ENCODE assay signal across 13 mouse cellular contexts in the genomic region with DNA sequence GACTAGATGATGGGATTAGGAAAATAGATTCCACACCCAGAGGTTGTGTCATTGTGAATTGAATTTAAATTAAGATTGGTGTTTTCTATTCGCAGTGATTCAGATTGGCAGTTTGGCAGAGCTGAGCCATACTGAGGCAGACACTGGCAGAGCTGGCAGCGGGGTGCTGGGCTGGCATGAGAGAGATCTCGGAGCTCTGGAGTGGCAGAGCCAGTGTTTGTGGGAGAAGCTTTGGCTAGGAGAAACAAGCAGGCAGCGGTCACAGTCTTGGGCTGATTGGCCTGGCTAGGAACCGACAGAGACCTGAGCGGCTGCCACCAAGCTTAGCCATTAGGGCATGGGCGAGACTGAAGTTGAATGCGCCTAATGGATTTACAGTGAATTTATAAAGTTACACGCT.
"Had no signal": no experiment of that assay in that cellular context is flagged by ENCODE, and none has a peak within 500 bp of the region (broad histone marks: within the 10 kb centered on the region; RNA-seq: fewer than 3 reads in every experiment).

No protein-coding gene starts in this region.

- H3K9ac ChIP-seq: liver, embryonic 15.5 days; midbrain, embryonic 13.5 days; neural tube, embryonic 12.5 days had no signal

- DNase-seq: kidney, postnatal 25 days; layer of hippocampus, adult 9-11 months; lung, adult 2 months; lung, postnatal 36 days; right cerebral cortex, postnatal 25 days; thymus, postnatal 14 days had no signal

- ATAC-seq: lung, postnatal 0 days; midbrain, embryonic 13.5 days had no signal

- H3K4me1 ChIP-seq: limb, embryonic 10.5 days; liver, embryonic 15.5 days; midbrain, embryonic 13.5 days; neural tube, embryonic 12.5 days had no signal

- H3K27ac ChIP-seq: limb, embryonic 10.5 days; liver, embryonic 15.5 days; midbrain, embryonic 13.5 days; neural tube, embryonic 12.5 days; stomach, postnatal 0 days had no signal

- H3K36me3 ChIP-seq: limb, embryonic 10.5 days; liver, embryonic 15.5 days; midbrain, embryonic 13.5 days; neural tube, embryonic 12.5 days had no signal

- H3K4me3 ChIP-seq: limb, embryonic 10.5 days; liver, embryonic 15.5 days; midbrain, embryonic 13.5 days; neural tube, embryonic 12.5 days had no signal

- H3K4me2 ChIP-seq: liver, embryonic 11.5 days; liver, embryonic 15.5 days; midbrain, embryonic 13.5 days; neural tube, embryonic 12.5 days had no signal

- H3K9me3 ChIP-seq: limb, embryonic 10.5 days; liver, embryonic 15.5 days; midbrain, embryonic 13.5 days; neural tube, embryonic 12.5 days had no signal

- H3K27me3 ChIP-seq: liver, embryonic 15.5 days; midbrain, embryonic 13.5 days; neural tube, embryonic 12.5 days had no signal
